Mouse (Mus musculus) midbrain, postnatal 0 days (tissue): Measurements from ENCODE around the gene Ucma. TPM values are rescaled to one million over a fixed set of nuclear protein-coding genes. Genes with fewer than 3 reads are reported as not detected.

Source experiments
- ATAC-seq: fragments of 200-750 bp; cut with Nextera tagmentation; 2 replicates; pipeline ENCODE4 v1.8.0; 2017; ENCODE audit warnings: moderate number of reproducible peaks, mild to moderate bottlenecking, moderate TSS enrichment, moderate library complexity; ENCODE audit not compliant: low FRiP score
- DNase-seq: peaks from one replicate; pipeline ENCODE4 v3.0.0-alpha.2; 2015; ENCODE audit warnings: low spot score
- H3K27ac ChIP-seq: fragments of 300-500 bp; sonication (generic); 2 replicates; pipeline ENCODE4 v1.5.1; 2014; ENCODE audit warnings: low read depth, mild to moderate bottlenecking, low read length, mixed read lengths
- H3K27me3 ChIP-seq: fragments of 300-500 bp; sonication (generic); 2 replicates; pipeline ENCODE4 v1.6.1; 2014; ENCODE audit warnings: low read length, control low read depth, mixed read lengths; ENCODE audit not compliant: insufficient read depth
- H3K36me3 ChIP-seq: fragments of 300-500 bp; sonication (generic); 2 replicates; pipeline ENCODE4 v1.6.1; 2014; ENCODE audit warnings: low read length, control low read depth, mixed read lengths; ENCODE audit not compliant: insufficient read depth
- H3K4me1 ChIP-seq: fragments of 300-500 bp; sonication (generic); 2 replicates; pipeline ENCODE4 v1.6.1; 2014; ENCODE audit warnings: mild to moderate bottlenecking, control low read depth, antibody characterized with exemption, low read length, mixed read lengths; ENCODE audit not compliant: insufficient read depth
- H3K4me2 ChIP-seq: fragments of 300-500 bp; sonication (generic); 2 replicates; pipeline ENCODE4 v1.6.1; 2014; ENCODE audit warnings: low read depth, mild to moderate bottlenecking, low read length, mixed read lengths; ENCODE audit not compliant: poor library complexity, severe bottlenecking
- H3K4me3 ChIP-seq: fragments of 300-500 bp; sonication (generic); 2 replicates; pipeline ENCODE4 v1.5.1; 2014; ENCODE audit warnings: low read depth, mild to moderate bottlenecking, low read length, moderate library complexity
- H3K9ac ChIP-seq: fragments of 300-500 bp; sonication (generic); replicated peaks from 2 replicates; pipeline ENCODE4 v1.6.1; 2014; ENCODE audit warnings: mild to moderate bottlenecking, low read length, moderate library complexity, mixed read lengths; ENCODE audit not compliant: poor library complexity, severe bottlenecking
- H3K9me3 ChIP-seq: fragments of 300-500 bp; sonication (generic); 2 replicates; pipeline ENCODE4 v1.6.1; 2016; ENCODE audit warnings: low read length, control low read depth
- CTCF ChIP-seq: IDR thresholded peaks from 2 replicates; pipeline ENCODE4 v1.5.1; 2016; ENCODE audit warnings: antibody characterized with exemption, mild to moderate bottlenecking
- WGBS: fragments of 180-500 bp; shearing (Covaris S2); extraction: QIAGEN DNeasy Blood & Tissue Kit; methylation state at CpG from one replicate; pipeline ENCODE4 v1.1.7; 2014; 5-methylcytosine and 5-hydroxymethylcytosine counted together
- polyA plus RNA-seq: library from polyadenylated mRNA; unstranded; fragments of >200 nt; fragmentation: Nextera tagmentation; extraction: Ambion mirVana; gene quantifications from 2 replicates; pipeline ENCODE4 v1.2.1, GENCODE M21; 2015
- total RNA-seq: library from RNA; depleted of rRNA; stranded (reverse); fragments of >200 nt; gene quantifications from 2 replicates; pipeline ENCODE4 v1.2.3, GENCODE M21; 2014; rRNA removed

The Ucma gene
- total and polyA plus RNA-seq, 2 experiments from 2014 or later: 0.69 to 2.6 TPM

- H3K9me3 ChIP-seq: no peaks in the 10 kb centered on the region
- no peak for ATAC-seq
- no peak overlapping the region for H3K9ac ChIP-seq
- peaks cover 23% of the 10 kb centered on the region for H3K36me3 ChIP-seq
- no peak for TF ChIP-seq CTCF
- no peaks in the 10 kb centered on the region for H3K4me1 ChIP-seq
- no peak overlapping the region for H3K4me3 ChIP-seq
- H3K27ac ChIP-seq: no peak overlapping the region
- H3K4me2 ChIP-seq: no peak overlapping the region
- DNase-seq: no peak
- 82% methylated on average over 7 of the region's 7 CpGs for WGBS
- H3K27me3 ChIP-seq: no peaks in the 10 kb centered on the region
These were observed 55.3 kb downstream of the Ucma start for GRCm38 (mm10) chr2:5031215-5031614.

DNA sequence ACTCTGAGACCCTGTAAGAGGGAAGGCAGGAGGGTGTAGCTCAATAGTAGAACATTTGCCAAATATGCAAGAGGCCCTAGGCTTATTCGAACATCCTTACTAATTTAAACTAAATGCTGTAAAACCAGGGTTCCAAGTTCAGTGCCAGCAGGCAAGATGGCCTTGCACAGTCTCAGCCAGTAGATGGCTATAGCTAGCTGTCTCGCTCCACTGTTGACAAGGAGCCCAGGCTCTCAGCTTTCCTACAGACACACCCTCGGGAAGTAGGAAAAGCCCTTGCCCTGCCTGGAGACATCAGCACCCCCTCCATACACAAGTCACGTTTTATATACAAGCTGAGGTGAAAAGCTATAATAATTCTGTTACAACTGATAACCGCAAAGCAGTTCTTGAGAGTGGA is 56.7 kb downstream of the Ucma start:
- ATAC-seq (no peak), DNase-seq (no peak)
- Histone ChIP-seq H3K27me3 (no peaks in the 10 kb centered on the region), H3K4me3 (no peak overlapping the region), H3K4me2 (no peak overlapping the region), H3K27ac (no peak overlapping the region), H3K9ac (no peak overlapping the region), H3K9me3 (no peaks in the 10 kb centered on the region), H3K36me3 (peaks cover 22% of the 10 kb centered on the region), H3K4me1 (no peaks in the 10 kb centered on the region)
- 75% methylated on average over 5 of the region's 5 CpGs for WGBS
- TF ChIP-seq CTCF: no peak

GRCm38 (mm10) chr2:5033546-5034420 is 57.9 kb downstream of the Ucma start:
- Histone ChIP-seq H3K9me3 (no peaks in the 10 kb centered on the region), H3K36me3 (peaks cover 17% of the 10 kb centered on the region; the same call in 1 of the 2 replicates), H3K4me2 (no peak overlapping the region), H3K9ac (no peak overlapping the region), H3K4me1 (no peaks in the 10 kb centered on the region), H3K4me3 (no peak overlapping the region), H3K27me3 (no peaks in the 10 kb centered on the region), H3K27ac (no peak overlapping the region)
- ATAC-seq (no peak), DNase-seq (no peak)
- TF ChIP-seq CTCF: no peak
- WGBS: 70% methylated on average over 14 of the region's 15 CpGs

- TF ChIP-seq CTCF: no peak
- 88% methylated on average over 8 of the region's 8 CpGs for WGBS
- DNase-seq (no peak), ATAC-seq (no peak)
- Histone ChIP-seq H3K36me3 (peaks cover 16% of the 10 kb centered on the region; the same call in 1 of the 2 replicates), H3K27me3 (no peaks in the 10 kb centered on the region), H3K4me1 (no peaks in the 10 kb centered on the region), H3K9me3 (no peaks in the 10 kb centered on the region), H3K4me3 (no peak overlapping the region), H3K27ac (no peak overlapping the region), H3K4me2 (no peak overlapping the region), H3K9ac (no peak overlapping the region)
These were observed 58.9 kb downstream of the Ucma start for GRCm38 (mm10) chr2:5034801-5035200.

- DNase-seq (no peak), ATAC-seq (no peak)
- Histone ChIP-seq H3K9me3 (no peaks in the 10 kb centered on the region), H3K27ac (no peak overlapping the region), H3K4me2 (no peak overlapping the region), H3K9ac (no peak overlapping the region), H3K4me3 (no peak overlapping the region), H3K27me3 (no peaks in the 10 kb centered on the region), H3K4me1 (no peaks in the 10 kb centered on the region), H3K36me3 (peaks cover 16% of the 10 kb centered on the region; the same call in 1 of the 2 replicates)
- WGBS: 82% methylated on average over 9 of the region's 9 CpGs
- no peak for TF ChIP-seq CTCF
These were observed 59.3 kb downstream of the Ucma start for GRCm38 (mm10) chr2:5035241-5035640.

Other genes starting within 250 kb of the Ucma start
- 69.7 and 76.9 TPM in 2 replicates for gene Sephs1, start 94.6 kb upstream of the Ucma start, total RNA-seq
- 37.0 and 37.3 TPM in 2 replicates for gene Sephs1, start 94.6 kb upstream of the Ucma start, polyA plus RNA-seq
- gene Phyh, start 57.1 kb upstream of the Ucma start, total RNA-seq: 64.9 and 81.5 TPM in 2 replicates
- gene Phyh, start 57.1 kb upstream of the Ucma start, polyA plus RNA-seq: 108 and 116 TPM in 2 replicates
- gene Mcm10, start 36.7 kb downstream of the Ucma start, total RNA-seq: 0.94 and 5.0 TPM in 2 replicates
- 1.2 and 1.3 TPM in 2 replicates for gene Mcm10, start 36.7 kb downstream of the Ucma start, polyA plus RNA-seq
- 25.2 and 35.0 TPM in 2 replicates for gene Optn, start 87.9 kb downstream of the Ucma start, total RNA-seq
- gene Optn, start 87.9 kb downstream of the Ucma start, polyA plus RNA-seq: 28.5 and 28.7 TPM in 2 replicates
- gene Ccdc3, start 161.7 kb downstream of the Ucma start, total RNA-seq: 11.4 and 11.9 TPM in 2 replicates
- 6.3 and 6.5 TPM in 2 replicates for gene Ccdc3, start 161.7 kb downstream of the Ucma start, polyA plus RNA-seq